Mouse (Mus musculus): ENCODE results near the gene Abcd4. TPM values are rescaled to one million over a fixed set of nuclear protein-coding genes. Genes with fewer than 3 reads are reported as not detected.

Gene Abcd4
- total RNA-seq, 2 experiments from 2014 or later, result 10.5 to 13.1 TPM

- intact Hi-C loops (cut with DNase I), result no loop called here
- DNase-seq (ENCODE audit: low spot score in 2 of 2), result no peak
Observed at GRCm38 (mm10) chr12:84577768-84578439, 39.3 kb downstream of the Abcd4 start.

GRCm38 (mm10) chr12:84573094-84573493 lies 44.1 kb downstream of the Abcd4 start:
- intact Hi-C loops (cut with DNase I), result no loop called here
- no peak for DNase-seq (ENCODE audit: low spot score in 2 of 2)

GRCm38 (mm10) chr12:84572341-84572720 lies 44.9 kb downstream of the Abcd4 start:
- no peak for DNase-seq (ENCODE audit: low spot score in 2 of 2)
- intact Hi-C loops (cut with DNase I), result no loop called here

GRCm38 (mm10) chr12:84571466-84572340 lies 45.5 kb downstream of the Abcd4 start:
- DNase-seq (ENCODE audit: low spot score in 2 of 2), result peak; percentile 15 to 17
- intact Hi-C loops (cut with DNase I), result no loop called here

GRCm38 (mm10) chr12:84570694-84571415 lies 46.4 kb downstream of the Abcd4 start:
- intact Hi-C loops (cut with DNase I), result no loop called here
- no peak for DNase-seq (ENCODE audit: low spot score in 2 of 2)

- no peak for DNase-seq (ENCODE audit: low spot score in 2 of 2)
- intact Hi-C loops (cut with DNase I), result no loop called here
Observed at GRCm38 (mm10) chr12:84569976-84570693, 47.1 kb downstream of the Abcd4 start.

GRCm38 (mm10) chr12:84569336-84569970 lies 47.8 kb downstream of the Abcd4 start, which contains the start of gene Vsx2:
TSS of gene Vsx2 (plus strand) at chr12:84569762.
- no peak for DNase-seq (ENCODE audit: low spot score in 2 of 2)

GRCm38 (mm10) chr12:84567576-84567975 lies 49.6 kb downstream of the Abcd4 start:
- intact Hi-C loops (cut with DNase I), result no loop called here
- no peak for DNase-seq (ENCODE audit: low spot score in 2 of 2)

More at GRCm38 (mm10) chr12:84569336-84569970, 47.8 kb downstream of the Abcd4 start, which contains the start of gene Vsx2:
- intact Hi-C loops (cut with DNase I), result no loop called here

- no peak for DNase-seq (ENCODE audit: low spot score in 2 of 2)
- intact Hi-C loops (cut with DNase I), result no loop called here
Observed at GRCm38 (mm10) chr12:84562558-84562957, 54.7 kb downstream of the Abcd4 start.

GRCm38 (mm10) chr12:84555218-84555617 lies 62.0 kb downstream of the Abcd4 start:
- no peak for DNase-seq (ENCODE audit: low spot score in 2 of 2)
- intact Hi-C loops (cut with DNase I), result no loop called here

Other genes with a start within 250 kb of the Abcd4 start
- gene Entpd5, start 208.4 kb downstream of the Abcd4 start, total RNA-seq (2021), result 10 to 100 TPM; 24.0 to 25.4 TPM
- gene Bbof1, start 208.3 kb downstream of the Abcd4 start, total RNA-seq (2021), result 1 to 10 TPM; 4.6 to 9.0 TPM
- gene Rnf113a2, start 200.2 kb downstream of the Abcd4 start, total RNA-seq (2021), result 10 to 100 TPM; 11.4 to 13.3 TPM
- 10 to 100 TPM; 44.3 to 49.7 TPM for gene Aldh6a1, start 166.4 kb downstream of the Abcd4 start, total RNA-seq (2021)
- 10 to 100 TPM; 21.3 to 24.6 TPM for gene Lin52, start 166.0 kb downstream of the Abcd4 start, total RNA-seq (2021)
- under 1 TPM; 0.16 to 0.22 TPM for gene Vsx2, start 47.7 kb downstream of the Abcd4 start, total RNA-seq (2021)
- under 1 TPM in 1 of 2 experiments, not detected in 1; 0.47 TPM for gene Vrtn, start 23.6 kb upstream of the Abcd4 start, total RNA-seq (2021)
- 10 to 100 TPM; 23.0 to 27.6 TPM for gene Syndig1l, start 81.4 kb upstream of the Abcd4 start, total RNA-seq (2021)
- gene Npc2, start 155.7 kb upstream of the Abcd4 start, total RNA-seq (2021), result 10 to 100 TPM; 28.4 to 28.8 TPM
- gene Isca2, start 155.8 kb upstream of the Abcd4 start, total RNA-seq (2021), result 10 to 100 TPM; 52.5 to 58.6 TPM

All from left cerebral cortex, postnatal 36 days (tissue).